Mouse (Mus musculus) MEL-GATA-1-ER (cell line): Measurements from ENCODE around the gene C130026I21Rik.
"Not testable (repeated sequence)": the region's sequence is repeated elsewhere in the genome, so short reads cannot be mapped to it uniquely, and the experiment has no call there.

Experiments
- DNase-seq: peaks from one replicate; pipeline ENCODE4 v3.0.0-alpha.2; 2012; ENCODE audit warnings: low read depth; ENCODE audit errors: extremely low read depth

The C130026I21Rik gene

DNA sequence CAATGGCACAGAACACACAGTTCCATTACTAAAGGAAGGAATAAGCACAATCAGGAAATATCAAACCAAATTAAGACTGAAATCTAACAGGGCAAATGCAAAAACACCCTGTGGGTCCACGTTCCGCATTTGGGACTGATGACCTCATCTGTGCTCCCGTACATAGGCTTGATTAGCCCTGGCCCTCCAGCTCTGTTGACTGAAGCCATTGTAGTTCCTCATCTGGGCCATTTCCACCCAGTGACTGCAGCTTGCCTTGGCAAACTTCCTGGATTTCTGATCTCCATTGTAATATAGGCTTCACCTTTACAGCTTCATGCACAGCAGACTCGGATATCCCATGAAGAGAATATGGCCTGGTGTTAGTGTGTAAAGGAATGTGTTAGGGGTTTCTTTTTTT, 148.5 kb downstream of the C130026I21Rik start:
- DNase-seq: not testable (repeated sequence)

DNA sequence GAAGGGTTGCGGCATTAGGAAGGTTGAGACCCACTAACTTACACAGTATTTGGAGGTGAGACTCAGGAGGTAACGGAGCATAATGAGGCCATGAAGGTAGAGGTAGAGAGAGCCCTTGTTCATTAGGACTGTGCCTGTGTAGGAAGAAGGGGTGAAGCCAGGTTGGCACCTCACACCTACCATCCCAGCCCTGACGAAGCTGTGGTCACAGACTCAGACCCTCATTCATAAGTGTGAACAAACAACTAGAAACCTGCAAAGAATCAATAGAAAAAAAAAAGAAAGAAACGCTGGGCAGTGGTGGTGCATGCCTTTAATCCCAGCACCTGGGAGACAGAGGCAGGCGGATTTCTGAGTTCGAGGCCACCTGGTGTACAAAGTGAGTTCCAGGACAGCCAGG, 152.0 kb downstream of the C130026I21Rik start:
- not testable (repeated sequence) for DNase-seq

DNA sequence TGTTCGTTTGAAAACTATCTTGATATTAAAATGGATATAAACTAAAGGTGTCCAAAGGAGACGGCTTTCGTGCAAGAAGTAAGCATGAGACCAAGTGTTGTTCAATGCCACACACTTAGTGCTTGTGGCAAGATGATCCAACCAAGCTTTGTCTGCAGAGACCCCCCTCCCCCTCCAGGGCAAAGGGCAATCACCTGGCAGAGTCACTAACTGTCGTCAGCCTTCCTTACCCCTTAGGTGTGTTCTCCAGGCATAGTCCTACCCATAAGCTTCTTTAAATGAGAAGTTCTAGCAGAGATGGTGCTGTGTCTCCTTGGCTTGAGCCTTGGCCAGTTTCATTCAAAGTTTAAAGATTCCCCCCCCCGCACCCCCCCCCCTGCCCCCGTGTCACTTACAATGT, 152.8 kb downstream of the C130026I21Rik start:
- DNase-seq: not testable (repeated sequence)

DNA sequence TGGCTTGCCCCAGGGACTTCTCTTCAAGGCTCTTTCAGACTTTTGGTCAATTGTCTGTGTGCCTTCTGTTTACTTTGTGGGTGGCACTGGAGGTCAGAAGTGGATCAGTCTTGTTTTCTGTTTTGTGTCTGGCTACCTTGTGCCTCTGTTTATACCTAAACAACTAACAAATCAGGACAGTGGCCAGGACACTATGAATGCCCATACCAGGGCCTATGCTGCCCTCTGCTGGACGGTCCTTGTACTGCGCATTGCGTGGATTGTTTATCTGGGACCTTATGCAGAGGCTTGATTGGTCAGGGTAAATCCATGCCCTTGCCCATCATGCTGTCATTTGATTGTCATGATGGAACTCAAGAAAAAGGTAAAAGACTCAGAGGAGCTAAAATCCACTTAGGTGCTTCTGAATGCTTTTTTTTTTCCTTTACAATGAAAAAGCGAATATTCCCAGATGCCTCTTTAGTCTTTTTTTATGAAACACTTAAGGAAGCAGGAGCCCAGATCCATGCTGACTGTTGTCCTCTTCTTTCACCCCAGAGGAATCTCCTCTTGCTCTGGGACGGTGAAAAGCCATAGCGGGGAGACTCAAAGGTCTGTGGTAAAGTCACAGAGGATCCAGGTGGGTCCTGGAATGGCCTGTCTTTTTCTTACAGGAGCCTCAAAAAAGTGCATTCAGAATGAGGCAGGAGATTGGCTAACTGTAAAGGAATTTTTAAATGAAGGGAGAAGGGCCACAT, 155.5 kb downstream of the C130026I21Rik start:
- not testable (repeated sequence) for DNase-seq

DNA sequence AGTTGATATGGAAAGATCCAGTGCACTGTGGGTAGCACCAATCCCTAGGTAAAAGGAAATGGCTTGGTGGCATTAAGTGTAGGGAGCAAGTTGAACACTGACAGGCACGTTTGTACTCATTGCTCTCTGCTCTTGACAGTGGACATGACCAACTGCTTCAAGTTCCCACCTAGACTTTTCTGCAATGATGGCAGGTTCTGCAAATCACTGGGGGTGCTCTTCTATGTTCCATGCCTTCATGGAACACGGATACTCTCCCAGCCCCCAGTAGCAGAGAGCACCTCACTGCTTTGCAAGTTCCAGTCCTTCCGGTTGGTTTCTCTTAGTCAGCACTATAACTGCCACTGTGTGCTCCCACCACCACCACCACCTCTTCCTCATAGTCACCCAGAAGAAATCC, 156.3 kb downstream of the C130026I21Rik start:
- not testable (repeated sequence) for DNase-seq

DNA sequence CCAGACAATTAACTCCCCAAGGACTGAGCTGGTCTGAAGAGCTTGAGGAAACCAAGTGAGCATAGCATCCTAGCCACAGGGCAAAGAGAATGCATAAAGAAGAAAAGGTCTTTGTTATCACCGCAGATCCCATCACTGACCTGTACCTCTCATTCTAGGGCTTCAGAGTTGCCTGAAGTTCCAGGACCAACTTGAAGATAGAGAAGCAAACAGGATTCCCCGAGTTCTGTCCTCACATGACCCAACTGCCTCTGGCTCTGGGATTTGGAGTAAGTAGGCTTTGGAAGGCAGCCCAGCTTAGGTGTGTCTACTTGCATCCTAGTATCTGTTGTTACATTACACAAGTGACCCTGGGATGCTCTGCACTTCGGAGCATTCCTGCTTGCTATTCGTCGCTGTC, 157.5 kb downstream of the C130026I21Rik start:
- not testable (repeated sequence) for DNase-seq

DNA sequence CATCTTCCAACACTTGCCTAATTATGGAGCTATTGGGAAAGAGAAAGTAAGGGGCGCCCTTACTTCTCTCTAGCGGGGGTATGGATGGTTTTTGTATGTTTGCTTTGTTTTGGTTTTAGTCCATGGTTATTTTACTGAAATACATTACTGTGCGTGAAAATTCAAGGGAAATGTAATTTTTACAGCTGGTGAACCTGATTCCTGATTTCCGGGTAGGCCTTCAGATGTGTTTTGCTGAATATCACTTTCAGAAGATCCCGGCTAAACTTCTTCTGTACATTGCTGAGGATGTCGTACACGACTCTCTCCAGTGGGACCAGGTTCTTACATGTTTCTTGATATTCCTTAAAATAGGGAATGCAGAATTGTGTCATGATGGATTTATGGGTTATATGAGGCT, 158.1 kb downstream of the C130026I21Rik start:
- not testable (repeated sequence) for DNase-seq

DNA sequence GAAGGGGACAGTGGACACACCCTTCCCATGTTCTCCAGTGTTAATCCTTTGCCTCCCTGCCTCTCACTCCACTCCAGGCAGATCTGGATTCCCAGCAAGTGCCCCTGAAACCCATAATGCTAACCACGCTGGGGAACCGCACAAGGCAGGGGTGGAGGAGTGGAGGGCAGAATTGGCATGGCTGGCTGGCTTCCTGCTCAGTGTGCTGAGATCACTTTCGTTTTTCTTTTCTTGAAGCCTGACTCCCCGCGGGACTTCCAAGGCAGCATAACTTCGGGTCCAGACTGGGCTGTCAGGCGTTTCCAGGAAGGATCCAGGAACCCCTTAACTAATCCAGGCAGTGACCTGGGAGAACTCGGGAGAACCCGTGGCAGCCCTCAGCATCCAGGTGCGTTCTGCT, 158.8 kb downstream of the C130026I21Rik start:
- not testable (repeated sequence) for DNase-seq

DNA sequence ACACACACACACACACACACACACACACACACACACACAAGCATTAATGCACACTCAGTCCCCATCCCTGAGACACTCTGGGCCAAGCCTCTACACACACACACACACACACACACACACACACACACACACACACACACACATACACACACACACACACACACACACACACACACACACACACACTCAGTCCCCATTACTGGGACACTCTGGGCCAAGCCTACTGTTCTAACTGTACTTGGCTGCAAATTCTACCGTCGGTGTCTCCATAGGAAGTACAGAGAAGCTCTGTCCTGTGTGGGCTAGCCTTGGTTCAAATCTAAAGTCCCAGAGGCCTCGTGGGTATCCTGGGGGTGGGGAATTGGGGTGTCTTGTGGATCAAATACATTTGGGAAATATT, 159.5 kb downstream of the C130026I21Rik start:
- not testable (repeated sequence) for DNase-seq

DNA sequence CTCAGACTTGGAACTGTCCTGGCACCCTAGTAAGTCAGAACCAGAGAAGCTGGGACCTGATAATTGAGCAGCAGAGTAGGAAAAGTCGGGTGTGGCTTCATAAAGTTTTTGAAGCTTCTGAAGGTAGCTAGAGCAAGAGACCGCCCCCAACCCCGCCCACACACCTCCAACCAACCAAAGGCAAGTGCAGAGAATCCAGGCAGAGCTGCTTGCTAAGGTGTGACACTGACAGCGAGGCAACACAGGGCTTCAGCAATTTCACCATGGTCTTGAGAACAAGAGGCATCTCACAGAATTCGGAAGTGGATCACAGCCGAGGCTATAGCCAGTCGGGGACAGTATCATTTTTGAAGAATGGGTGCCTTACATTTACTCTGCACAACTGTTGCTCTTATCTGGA, 160.6 kb downstream of the C130026I21Rik start, which contains the start of gene A530032D15Rik:
A530032D15Rik (minus strand) TSS at position 101 of the 400 bp plus-strand sequence.
- not testable (repeated sequence) for DNase-seq

DNA sequence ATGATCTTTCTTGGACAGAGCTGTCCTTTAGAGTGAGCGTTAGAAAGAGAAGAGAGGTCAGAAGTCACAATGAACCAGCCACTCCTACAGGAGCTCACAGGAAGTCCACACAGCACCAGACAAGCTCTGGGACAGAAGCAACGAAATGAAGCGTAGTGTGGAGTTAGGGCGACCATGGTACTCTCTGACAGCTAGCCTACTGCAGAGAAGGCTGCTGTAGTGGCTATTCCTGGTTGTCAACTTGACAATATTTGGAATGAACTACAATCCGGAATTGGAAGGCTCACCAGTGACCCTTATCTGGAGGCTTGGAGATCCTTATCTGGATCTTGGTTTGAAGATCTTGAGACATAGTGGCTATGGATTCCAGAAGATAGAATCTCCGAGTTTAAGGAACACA, 164.4 kb downstream of the C130026I21Rik start:
- not testable (repeated sequence) for DNase-seq

DNA sequence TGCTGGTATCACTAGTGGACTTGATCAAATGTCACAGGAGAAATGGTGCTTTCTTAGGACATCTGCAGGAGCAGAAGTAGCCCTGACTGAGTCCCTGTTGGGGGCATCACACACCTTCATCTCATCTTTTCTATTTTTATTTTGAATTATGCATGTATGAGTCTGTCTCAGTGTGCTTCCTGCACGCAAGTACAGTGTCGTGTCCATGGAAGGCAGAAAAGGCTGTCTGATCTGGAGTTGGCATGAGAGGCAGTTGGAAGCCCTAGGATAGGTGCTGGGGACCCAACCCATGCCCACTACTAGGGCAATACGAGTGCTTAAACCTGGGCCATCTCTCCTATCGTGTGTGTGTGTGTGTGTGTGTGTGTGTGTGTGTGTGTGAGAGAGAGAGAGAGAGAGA, 165.0 kb downstream of the C130026I21Rik start:
- not testable (repeated sequence) for DNase-seq

DNA sequence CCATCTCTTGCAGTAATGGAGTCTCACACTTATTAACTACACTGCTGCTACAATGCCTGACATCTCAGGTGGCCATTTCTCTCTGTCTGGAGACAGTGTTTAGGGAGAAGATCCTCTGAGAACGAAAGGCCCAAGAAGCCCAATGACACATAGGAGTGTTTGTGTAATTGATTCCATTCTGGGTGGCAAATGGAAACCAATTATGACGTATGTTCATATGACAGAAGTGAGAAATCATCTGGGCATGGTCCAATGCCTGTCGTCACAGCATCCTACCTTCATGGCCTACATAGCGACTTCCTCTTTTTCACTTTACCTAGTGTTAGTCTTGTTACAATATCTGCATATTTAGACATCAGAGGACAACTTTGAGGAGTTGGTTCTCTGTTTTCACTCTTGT, 168.6 kb downstream of the C130026I21Rik start:
- not testable (repeated sequence) for DNase-seq

DNA sequence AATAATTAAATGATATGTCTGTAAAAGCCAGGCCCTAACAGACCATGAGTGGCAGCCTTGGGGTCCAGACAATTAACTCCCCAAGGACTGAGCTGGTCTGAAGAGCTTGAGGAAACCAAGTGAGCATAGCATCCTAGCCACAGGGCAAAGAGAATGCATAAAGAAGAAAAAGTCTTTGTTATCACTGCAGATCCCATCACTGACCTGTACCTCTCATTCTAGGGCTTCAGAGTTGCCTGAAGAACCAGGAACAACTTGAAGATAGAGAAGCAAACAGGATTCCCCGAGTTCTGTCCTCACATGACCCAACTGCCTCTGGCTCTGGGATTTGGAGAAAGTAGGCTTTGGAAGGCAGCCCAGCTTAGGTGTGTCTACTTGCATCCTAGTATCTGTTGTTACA, 170.5 kb downstream of the C130026I21Rik start, which contains the start of gene Gm10553:
Gm10553 (plus strand) TSS at position 301 of the 400 bp plus-strand sequence.
- not testable (repeated sequence) for DNase-seq

DNA sequence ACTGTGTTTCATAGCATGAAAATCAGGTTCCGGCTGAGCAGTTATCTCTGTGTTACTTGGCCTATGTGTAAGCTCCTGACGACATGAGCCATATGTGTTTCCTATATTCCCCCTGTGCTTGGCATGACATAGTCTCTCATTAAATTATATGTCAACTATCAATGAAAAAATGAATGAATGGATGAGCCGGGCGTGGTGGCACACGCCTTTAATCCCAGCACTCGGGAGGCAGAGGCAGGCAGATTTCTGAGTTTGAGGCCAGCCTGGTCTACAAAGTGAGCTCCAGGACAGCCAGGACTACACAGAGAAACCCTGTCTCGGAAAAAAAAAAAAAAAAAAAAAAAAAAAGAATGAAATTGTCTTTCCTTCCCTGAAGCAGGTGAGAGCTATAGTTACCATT, 171.3 kb downstream of the C130026I21Rik start:
- not testable (repeated sequence) for DNase-seq

DNA sequence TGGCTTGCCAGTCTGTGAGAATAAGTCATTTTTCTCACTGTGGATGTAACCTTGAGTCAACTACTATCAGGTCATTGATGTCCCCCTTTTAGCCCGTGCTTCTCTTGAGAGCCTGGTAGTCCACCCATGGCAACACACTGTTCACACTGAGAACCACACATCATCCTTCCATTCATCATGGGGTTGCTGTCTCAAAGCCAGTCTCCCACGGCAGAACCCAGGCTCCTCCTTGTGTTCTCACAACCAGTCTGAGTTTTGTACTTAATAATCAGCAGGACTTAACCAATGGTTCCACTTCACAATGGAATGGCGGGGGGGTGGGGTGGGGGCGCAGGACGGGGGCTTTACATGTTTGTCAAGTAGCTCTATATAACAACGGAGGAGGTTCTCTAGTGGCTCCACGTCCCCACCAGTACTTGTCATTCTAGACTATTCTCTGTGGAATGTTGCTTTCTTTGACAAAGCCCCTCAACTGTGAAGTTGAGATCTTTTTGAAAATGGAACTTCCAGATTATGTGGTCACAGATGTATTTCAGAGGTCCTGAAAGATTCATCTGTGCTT, 177.3 kb downstream of the C130026I21Rik start:
- not testable (repeated sequence) for DNase-seq

DNA sequence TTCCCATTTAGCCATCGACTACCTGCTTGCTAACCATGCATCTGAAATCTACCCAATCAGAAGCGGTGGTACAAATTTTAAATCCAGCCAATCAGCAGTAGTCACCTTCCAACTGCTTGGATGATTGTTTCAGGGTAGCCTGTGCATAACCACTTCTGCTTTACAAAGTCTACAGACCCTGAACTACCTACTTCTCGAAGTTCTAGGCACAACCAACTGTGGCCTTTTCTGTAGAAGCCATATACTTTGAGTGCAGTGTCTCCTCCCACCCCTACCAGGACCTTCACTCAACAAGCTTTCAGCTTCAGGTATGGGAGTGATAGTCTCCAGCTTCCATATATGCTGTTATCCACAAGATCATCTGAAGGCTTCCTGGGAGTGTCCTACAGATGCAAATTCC, 178.2 kb downstream of the C130026I21Rik start:
- not testable (repeated sequence) for DNase-seq

DNA sequence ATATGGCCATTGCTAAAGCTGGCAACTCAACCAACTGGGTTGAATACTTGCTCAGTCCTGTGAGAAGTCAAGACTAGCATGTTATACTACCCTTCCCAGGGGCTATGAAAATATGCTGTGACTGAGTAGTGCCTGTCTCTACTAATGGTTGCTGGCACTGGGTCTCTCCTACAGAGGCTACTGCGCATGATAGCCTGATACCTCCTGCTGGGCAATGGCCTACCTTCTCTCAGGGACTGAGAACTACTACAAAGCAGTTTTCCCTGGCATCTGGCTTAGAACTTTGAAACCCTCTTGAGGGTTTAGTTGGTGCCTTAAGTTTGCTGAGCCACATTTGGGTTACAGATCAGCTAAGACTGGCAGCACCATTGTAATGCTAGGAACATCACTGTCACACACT, 184.2 kb downstream of the C130026I21Rik start:
- not testable (repeated sequence) for DNase-seq

DNA sequence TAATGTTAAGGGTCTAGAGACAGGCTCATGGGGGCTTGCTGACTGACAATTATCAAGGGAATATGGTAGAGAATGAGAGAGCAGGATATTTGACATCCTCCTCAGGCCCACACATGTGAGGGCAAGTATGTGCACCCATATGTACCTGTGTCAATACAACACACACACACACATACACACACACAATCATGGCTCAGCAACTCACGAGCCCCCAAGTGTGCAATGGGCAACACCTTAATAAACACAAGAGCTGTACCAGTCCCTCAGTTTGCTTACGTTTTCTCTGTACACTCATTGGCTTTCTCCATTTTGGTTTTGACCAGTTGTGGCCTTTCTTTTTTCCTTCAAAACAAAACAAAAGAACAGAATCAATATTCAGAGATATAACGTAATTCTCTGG, 185.6 kb downstream of the C130026I21Rik start:
- DNase-seq: not testable (repeated sequence)

DNA sequence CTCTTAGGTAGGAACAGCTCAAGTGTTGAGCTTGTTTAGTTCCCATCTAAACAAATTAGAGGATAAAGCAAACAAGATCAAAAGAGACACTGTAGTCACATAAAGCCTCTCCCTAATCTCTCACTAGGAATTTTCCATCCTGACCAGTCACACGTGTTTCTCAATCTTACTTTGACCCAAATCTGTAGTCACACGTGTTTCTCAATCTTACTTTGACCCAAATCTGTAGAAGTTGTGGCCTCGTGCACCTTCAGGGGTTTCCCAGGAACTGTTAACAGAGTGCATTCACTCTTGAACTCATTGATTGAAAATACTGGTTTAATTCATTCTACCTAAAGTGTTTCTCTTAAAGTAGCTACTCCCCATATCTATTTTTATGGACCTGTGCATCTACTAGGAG, 197.3 kb downstream of the C130026I21Rik start:
- DNase-seq: not testable (repeated sequence)

DNA sequence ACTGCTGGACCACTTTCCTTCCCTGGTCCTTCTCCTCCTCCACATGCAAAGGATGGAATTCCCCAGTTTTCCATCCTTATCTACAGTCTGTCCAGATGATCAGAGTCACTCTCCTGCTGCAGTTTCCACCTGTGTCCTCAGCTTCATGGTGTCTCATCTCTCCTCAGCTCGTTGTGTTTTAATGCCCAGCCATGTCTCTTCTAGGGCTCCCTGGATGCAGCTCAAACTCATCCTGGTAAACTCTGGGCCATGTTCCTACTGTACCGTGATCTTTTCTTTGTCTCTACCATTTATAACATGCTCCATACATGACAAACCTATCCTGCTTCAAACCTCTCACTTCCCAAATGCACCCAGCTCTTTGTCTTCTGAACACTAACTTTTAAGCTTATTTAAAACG, 198.7 kb downstream of the C130026I21Rik start:
- DNase-seq: not testable (repeated sequence)

DNA sequence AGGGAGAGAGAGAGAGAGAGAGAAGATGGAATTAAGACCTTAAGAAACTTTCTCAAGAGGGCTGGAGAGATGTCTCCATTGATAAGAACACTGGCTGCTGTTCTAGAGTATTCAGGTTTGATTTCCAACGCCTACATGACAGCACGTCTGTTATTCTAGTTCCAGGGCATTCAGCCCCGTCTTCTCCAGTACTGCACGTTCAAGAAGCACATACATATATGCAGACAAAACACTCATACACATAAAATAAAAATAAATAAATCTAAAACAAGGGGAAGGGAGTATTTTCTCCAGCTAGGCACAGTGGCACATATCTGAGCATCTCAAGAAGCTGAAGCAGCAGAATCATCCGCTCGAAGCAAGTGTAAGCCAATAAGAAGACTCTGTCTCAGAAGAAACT, 234.6 kb downstream of the C130026I21Rik start:
- DNase-seq: not testable (repeated sequence)

DNA sequence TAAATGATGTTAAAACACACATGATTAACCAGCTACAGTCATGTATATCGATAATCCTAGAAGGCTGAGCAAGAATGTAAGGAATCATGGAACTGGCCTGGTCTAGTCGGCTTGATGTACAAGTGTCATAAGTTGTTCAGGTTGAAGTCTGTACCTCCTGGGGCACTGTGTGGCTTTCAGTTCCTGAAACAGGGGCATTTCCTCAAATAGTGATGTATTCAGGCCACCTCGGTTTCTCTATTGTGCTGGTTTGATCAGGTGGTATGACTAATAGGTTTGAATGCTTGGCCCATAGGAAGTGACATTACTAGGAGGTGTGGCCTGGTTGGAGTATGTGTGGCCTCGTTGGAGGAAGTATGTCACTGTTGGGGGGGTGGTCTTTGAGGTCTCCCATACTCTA, 236.0 kb downstream of the C130026I21Rik start:
- not testable (repeated sequence) for DNase-seq
